Mouse (Mus musculus) T-cell, adult 2 months (primary cell): ENCODE measurements at regions not wholly inside any gene's neighbourhood (a gene's known extent, or its start where the extent isn't known, plus 50 kb on each side); places are given as distances from the start of the nearest gene placed in this dataset.
"Not testable (repeated sequence)": the region's sequence is repeated elsewhere in the genome, so short reads cannot be mapped to it uniquely, and the experiment has no call there.

Experiments used
- DNase-seq: peaks from one replicate; pipeline ENCODE4 v3.0.0; 2022; ENCODE audit warnings: low spot score

DNA sequence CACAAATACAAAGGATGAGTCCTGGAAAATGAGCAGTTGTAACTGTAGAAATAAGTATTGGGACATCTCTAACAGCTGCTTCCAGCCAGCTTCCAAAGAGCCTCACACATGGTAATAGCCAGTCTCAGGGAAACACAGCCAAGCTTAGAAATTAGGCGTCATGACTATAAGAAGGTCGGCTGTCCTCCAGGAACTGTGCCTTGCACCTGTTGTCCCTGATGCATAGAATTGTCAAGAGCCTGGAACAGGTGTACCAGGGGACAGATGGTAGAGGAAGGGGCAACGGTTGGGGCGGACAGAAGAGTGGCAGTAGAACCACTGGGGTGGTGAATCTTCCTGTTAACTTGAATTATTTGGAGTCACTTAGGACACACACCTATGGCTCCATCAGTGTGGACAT lies 162.1 kb downstream of the Trib2 start:
- no peak for DNase-seq

DNA sequence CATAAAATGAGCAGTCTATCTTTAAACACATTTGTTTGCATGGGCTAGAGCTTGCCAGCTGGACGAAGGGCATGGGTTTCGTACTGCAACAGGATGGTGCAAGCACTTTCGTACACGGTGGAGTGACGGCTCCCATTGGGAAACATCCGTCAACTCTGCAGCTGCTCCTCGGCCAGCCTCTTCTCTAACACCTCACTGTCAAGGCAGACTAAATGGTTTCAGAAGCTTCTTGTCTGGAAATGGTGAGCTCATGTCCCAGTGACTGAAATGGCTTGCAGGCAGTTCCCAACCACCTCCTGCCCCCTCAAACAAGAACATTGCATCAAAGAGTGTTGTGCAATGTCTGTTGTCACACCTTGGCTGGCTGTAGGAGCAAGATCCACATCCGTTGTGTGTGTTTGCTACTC lies 163.4 kb downstream of the Trib2 start:
- DNase-seq = no peak

DNA sequence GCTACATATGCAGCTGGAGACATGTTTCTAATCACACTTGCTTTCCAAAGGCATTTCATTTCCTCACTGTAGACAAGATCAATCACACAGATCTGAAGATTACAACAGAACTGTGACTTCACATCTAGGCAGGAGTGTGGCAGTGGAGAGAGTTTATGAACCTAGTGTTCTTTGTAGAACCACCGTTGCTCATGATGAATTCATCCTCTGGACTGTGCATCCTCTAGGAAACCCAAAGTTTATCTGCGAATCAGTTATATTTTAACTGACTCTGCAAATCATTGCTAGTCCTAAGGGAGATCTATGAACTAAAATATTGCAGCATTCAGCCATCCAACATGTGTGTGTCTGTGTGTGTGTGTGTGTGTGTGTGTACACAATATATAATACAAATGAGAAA lies 165.4 kb downstream of the Trib2 start:
- no peak for DNase-seq

DNA sequence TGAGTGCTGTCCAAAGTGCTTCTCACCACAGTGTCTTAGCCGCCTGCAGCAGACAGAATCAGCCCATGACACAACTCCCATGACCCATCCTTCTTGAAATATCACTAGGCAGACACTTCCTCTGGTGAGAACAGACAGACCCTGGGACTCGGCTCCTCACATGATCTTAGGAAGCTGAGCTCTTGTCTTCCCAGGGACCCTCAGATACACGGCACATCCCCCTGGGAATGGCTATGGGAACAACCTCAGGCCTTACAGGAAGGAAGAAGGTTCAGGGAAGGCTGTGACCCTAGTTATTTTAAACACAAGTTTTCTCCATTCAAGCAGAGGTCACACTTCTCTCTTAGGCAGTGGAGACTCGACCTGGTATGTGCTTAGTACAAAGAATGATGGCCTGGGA lies 166.8 kb downstream of the Trib2 start:
- DNase-seq = no peak

DNA sequence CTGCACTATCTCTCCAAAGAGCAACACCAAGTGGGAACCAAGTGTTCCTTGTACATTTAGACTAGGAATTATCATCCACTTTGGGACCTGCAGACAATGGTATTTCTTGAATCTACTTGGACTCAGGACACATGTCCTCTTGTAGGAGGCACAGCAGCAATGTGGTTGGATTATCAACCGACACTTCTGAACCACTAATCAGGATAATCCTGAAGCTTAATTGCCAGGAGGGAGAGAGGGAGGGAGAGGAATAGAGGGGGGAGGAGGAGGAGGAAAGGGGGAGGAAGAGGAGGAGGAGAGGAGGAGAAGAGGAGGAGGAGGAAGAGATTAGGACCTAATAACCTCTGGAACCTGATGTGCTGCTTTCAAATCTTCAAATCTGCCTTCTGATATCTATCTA lies 167.5 kb downstream of the Trib2 start:
- no peak for DNase-seq

DNA sequence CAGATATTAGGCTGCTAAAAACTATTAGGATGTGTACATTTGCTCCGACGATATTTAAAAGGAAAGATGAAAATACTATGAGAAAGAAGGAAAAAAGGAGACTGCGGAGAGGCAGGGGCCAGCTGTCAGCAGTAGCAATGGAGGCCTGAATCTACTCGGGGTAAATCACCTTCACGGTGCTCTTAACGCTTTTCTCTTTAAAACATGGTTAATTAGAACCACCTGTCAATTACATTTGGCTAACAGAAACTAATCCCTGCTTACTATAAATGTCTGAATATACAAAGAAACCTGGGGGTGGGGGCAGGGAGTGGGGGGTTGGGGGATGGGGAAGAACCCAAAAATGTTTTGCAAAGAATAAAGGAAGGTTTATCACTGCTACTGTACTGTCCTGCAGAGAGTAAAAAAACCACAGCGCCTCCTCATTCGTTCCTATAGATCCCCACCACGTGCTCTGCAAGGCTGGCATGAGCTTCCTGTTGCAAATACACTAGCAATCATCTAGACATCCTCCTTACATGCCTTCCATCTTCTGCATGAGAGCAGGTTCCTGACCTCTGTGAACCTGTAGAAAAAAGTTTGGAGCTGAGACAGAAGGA lies 172.5 kb downstream of the Trib2 start:
- no peak for DNase-seq

DNA sequence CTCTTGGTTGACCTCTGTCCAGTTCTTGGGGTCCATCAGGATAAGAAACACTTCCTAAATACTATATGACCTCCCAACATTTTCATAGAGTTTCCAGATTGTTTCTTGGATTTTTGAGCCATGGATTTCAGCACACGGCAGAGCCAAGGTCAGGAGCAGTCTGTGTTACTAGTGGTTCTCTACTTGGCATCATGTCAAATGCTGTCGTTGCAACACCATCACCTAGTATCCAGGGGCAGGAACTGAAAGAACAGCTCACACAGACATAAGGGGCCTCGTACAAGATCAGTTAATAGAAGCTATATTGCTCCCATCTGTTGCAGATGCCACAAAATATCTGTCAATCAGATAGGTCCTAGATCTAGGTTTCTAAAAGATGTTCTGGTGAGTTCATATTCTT lies 173.1 kb downstream of the Trib2 start:
- DNase-seq = no peak

DNA sequence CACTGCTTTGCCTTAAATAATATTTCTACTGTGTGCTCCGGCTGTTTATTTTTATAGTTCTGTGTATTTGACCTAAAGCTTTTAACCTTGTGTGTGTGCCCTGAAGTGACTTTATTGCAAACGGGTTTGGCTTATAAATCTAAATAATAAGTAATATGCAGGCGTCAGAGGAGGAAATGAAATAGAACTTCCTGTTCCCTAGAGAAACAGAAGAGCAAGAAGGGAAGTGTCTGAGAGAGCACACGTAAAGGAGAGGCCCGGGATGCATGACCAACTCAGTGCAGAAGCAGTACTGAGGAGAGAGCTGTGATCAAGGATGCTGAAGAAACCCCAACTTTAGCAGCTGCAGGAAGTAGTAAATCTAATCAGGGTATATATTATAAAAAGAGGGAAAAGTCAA lies 176.4 kb downstream of the Trib2 start:
- no peak for DNase-seq

DNA sequence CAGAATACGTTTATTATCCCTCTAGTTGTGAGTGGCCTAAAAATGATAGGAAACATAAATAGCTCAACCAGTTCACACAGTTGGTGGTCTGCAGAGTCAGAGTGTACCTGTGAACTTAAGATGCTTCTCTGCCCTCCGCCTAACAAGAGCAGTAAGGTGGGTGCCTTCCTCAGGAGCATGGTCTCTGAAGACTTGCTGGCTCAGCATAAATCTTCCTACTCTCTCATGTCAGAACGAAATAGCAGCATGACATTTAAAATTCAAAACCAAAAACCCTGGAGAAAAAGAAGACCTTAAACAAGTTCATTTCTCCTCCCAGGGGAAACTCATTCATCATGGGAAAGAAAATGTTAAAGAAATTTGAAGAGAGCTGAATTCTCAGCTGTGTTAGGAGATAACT lies 186.8 kb downstream of the Trib2 start:
- no peak for DNase-seq

DNA sequence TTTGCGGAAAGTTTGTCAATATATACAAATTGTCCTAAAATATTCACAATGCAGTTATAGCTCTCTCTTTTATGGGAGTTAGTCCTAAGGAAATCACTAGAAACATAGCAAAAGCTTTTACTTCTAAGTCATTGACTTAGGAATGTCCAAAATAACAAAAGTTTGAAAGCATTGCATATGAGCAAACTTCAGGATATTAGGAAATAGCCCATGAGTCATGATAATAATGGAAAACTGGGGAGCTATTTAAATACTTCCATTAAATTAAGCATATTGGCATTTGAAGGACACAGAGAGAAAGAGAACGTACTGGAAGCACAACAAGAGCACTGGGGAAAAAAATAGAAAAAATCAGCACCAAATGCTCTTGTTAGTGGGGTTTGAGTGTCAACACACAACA lies 197.2 kb downstream of the Trib2 start:
- no peak for DNase-seq

DNA sequence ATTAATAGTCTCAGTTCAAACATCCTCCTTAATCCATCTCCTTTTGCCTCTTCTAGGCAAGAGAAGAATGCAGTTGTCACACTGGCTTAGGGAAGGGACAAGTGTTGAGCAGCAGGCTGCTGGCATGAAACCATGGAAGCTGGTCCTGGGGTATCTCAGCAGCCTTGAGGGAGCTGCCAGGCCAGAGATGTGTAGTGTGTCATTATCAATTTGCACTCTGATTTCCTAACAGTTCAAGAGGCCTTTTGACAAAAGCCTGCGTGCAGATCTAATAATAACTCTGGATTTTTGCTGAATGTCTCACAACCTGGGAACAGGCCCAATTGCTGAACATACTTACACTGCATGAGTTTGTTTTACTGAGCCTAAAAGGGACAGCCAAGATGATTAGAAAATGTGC lies 199.4 kb downstream of the Trib2 start:
- DNase-seq = no peak

DNA sequence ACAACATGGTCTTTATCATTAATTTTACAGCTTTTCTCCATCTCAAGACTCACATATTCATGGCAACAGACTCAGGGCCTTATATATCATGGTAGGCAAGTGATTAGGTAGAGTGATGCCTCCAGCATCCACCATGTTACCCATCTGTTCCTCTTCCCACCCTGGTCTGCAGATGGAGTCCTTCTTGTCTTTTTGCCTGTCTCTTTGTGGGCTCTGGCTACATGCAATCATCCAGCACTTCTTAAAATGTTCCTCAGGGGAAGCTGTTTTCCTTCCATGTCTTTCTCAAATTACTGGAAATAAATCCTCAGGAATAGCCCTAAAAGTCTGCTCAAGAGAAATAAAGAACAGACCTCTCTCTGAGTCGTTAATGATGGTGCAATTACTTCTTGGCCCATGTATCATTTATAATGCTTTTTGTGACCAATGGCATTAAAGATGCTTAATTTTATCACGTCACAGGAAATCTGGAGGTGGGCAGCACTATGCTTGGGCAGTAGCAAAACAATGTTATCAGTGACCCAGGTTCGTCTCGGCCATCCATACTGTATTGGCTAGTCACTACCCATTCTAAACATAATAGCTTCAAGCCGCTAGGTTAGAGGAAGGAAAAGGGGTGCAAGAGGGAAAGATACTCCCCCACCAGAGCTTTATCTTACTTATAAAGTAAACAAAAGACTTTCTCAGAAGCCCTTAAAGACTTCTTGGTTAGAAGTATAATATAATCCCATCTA lies 204.7 kb downstream of the Trib2 start:
- no peak for DNase-seq

DNA sequence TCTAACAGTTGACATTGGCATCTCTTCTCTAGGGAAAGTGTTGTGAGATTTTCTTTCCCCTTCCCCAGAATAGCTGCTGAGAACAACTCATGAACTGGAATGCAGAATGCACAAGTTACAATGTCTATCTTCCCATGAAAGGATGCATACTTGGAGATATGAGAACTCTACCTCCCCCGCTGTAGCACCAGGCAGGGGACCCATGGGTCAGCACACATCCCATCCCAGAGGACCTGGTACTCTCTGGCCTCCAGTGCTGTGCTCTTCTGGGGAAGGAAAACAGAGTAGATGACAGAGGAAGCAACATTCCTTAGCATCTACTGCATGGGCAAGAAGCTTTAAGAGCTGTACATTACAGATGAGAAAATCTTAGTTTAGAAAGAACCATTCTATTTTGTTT lies 209.6 kb downstream of the Trib2 start:
- no peak for DNase-seq

DNA sequence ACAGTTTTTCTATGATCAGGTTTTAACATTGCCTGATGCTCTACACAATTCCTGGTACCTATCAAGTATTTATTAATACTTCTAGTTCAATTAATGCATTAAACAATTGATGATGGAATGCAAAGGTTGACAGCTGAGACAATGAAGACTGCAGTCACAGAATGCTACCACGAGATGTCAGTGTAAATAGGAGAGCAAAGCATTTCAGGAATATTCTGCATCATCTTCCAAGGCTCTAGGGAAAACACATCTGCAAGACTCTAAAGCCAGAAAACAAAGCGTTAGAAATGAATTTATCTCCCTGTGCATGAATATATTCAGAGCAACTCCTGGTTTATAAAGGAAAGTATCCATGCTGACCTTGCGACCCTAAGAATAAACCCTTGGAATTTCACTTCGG lies 210.6 kb downstream of the Trib2 start:
- DNase-seq = no peak

DNA sequence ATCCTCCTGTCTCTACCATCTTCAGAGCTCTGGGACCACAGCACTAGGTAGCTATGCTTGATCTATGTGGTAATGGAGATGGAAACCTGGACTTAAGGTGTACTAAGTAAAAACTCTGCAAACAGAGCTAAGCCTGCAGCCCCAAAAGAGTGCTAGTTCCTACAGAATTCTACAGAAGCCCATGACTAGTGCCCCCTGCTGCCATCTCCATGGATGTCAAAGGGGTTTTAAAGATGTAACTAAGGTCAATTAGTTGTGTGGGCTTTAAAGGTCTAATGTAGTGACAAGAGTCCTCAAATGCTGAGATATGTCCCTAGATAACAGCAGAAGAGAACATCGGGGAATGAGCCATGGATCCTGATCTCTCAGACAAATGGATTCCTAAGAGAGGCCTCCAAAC lies 212.1 kb downstream of the Trib2 start:
- DNase-seq = no peak

DNA sequence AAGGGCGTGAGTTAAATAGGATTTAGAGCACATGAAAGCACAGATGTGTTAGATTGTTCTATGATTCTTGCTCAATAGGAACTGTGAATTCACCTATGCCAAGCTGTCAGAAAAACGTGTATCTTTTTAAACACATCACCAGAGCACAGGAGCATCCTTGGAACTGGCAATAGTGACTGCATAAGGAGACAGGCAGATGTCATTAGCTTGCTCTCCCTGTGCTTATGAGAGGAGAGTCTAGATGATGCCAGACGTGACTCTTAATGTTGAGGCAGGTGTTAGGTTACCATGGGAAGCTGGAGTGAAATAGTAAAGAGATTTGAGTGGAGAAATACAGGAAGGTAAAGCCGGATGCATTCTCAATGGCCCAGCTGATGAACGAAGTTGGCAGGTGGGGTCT lies 212.8 kb downstream of the Trib2 start:
- DNase-seq = no peak

DNA sequence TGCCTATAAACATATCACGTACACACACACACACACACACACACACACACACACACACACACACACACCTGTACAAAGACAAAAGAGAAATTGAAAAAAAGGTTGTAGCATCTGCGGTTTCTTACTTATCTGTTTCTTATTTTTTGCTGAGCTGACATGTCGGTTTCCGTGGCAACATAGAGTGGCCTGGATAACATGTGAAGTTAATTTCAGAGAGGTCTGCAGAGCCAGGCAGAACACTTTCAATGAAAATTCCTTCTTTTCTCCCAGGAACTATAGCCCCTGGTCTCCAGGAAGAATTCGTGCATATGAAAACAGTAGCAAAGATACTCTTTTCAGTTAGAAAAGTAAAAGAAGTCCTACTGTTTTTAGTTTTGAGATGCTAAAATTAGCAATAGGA lies 213.4 kb downstream of the Trib2 start:
- DNase-seq = no peak

DNA sequence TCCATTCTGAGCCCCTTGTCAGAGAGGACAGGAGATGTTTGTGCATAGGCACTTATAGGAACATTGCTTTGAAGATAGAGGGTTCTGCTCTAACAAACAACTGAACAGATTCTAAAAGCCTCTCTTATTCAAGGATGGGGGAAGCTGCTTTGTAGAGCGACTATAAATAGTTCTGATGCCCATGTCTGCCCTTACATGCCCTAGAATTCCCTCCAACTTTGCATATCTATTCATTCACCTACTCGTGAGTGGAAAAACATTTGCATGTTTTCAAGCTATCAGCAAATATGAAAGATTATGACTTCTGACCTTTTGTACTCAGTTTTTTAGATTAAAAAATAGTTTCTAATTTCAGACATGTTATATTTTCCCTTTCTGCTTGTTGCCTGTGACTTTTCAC lies 222.0 kb downstream of the Trib2 start:
- DNase-seq = no peak

DNA sequence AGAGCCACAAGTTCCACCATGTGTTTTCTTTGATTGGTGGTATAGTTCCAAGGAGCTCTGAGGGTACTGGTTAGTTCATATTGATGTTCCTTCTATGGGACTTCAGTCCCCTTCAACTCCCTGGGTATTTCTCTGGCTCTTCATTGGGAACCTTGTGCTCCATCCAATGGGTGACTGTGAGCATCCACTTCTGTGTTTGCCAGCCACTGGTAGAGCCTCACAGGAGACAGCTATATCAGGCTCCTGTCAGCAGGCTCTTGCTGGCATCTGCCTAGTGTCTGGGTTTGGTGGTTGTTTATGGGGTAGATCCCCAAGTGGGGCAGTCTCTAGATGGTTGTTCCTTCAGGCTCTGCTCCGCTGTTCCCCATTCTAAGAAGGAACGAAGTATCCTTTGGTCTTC lies 228.9 kb downstream of the Trib2 start:
- not testable (repeated sequence) for DNase-seq

DNA sequence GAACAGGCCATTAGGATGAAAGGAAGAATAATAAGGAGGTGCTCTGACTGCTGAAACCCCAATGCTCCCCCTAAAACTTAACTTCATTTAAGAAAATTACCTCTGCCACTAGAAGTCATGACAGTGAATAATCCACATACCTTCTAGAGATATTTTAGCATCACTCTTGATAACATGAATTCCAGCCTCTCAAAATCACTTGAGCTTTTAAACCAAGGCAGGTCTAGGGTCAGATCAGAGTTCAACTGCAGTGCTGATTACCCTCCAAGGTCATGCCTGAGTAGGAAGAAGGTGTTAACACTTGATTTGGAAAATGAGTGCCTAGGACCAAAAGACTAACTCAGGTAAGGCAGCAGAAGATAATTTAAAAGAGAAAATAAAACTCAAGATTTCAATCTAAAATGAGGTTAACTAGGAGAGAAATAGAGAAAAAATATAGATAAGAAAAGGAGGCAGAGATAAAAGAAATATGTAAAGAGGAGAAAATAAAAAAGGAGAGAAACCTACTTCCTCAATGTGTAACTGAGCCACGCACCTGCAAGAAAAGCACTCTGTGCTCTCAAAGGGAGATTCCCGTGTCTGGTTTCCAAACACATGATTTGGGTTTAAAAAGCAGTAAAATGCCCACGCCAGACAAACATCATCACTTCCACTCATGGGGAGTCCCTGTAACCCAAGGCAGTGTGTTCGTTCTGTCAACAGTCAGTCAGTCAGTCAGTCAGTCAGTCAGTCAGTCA lies 229.8 kb downstream of the Trib2 start:
- no peak for DNase-seq

DNA sequence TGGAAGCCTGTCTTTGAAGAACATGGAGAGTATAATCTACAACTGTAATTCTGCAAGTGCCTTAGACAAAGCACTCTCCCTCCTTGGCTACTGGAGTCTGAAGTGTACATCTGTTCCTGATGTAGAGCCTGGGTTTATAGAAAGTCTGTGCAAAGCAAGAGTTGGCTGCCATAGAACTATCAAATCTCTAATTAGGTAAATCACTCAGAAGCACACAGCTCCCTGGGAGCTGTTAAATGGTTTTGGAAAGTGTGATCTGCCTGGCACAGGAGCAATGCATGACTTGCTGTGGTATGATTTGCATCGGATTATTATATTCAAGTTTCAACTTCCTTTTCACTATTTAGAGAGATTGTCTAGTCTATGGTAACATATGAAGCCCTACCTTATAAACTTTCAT lies 230.9 kb downstream of the Trib2 start:
- no peak for DNase-seq

DNA sequence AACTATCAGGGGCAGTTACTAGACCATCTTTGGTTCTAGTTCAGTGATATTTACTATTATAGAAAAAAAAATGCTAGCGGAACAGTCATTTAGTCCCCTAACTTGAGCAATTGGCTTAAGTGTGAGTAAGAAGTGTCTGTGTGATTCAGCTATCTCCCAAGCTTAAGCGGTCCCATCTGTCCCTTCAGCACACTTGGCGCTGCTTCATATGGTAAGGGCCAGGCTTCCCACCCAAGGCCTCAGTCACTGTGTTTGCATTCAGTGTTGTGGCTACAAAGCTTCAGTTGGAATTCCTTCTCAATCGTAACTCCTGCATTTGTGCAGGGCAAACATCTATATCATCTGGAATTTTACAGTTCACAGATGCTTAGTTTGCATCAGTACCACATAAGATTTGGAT lies 232.0 kb downstream of the Trib2 start:
- DNase-seq = no peak

DNA sequence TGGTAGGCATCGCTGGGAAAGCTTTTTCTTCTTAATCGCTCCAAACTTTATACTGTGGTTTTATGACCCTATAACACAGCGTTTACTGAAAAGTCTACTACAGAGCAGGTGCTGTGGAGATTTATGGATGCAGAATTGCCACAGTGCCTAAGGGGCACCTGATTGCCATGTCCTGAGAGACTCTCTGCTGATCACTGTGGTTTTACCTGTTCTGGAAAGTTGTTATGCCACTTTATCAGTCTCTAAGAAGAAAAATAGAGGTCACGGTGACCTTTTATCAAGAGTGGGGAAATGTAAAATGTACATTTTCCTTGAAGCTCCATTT lies 250.0 kb downstream of the Trib2 start:
- no peak for DNase-seq
